Mouse (Mus musculus) lung, adult 2 months (tissue): Measurements from ENCODE around the gene Lsamp.

ENCODE experiments used
- CTCF ChIP-seq: fragments of 200-500 bp; IDR thresholded peaks from 2 replicates; pipeline ENCODE4 v1.5.1; 2011; ENCODE audit warnings: mild to moderate bottlenecking, low read length, control low read depth; ENCODE audit not compliant: insufficient read depth
- POLR2A ChIP-seq: fragments of 200-500 bp; IDR thresholded peaks from 2 replicates; pipeline ENCODE4 v1.6.1; 2011; ENCODE audit warnings: low read depth, mild to moderate bottlenecking, control low read depth, low read length, borderline replicate concordance; ENCODE audit errors: extremely low read depth

- no peak for TF ChIP-seq CTCF
- no peak for TF ChIP-seq POLR2A
Measured at GRCm38 (mm10) chr16:41996956-41997355, 2012.8 kb downstream of the Lsamp start.
